Mouse (Mus musculus): ENCODE results near the gene Tmco2. TPM values are rescaled to one million over a fixed set of nuclear protein-coding genes. Genes with fewer than 3 reads are reported as not detected.
"Not testable (repeated sequence)": the region's sequence is repeated elsewhere in the genome, so short reads cannot be mapped to it uniquely, and the experiment has no call there.

Gene Tmco2
- not detected in 2 replicates for polyA plus RNA-seq (2015; fragmentation: Nextera tagmentation; extraction: Ambion mirVana)

DNA sequence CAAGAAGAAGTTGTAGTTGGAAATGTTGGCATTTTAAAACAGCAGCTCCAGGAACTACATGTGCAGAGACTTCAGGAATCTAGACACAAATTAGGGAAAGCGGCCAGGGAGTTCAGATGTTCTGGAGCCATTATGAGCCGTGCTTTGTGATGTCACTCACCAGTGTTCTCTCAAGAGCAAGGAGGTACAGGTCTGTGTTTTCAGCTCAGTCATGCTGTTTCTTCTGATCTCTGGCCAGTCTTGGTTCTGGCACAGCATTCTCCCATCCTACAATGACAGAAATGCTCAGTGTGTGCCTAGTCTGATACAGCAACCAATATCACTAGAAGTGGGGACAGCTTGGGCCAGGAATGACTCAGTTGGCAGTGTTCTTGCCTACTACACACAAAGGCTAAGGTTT, at the start of gene Tmco2:
Gene Tmco2, minus strand, starts transcription at position 101 of the 400 bp plus-strand sequence.
- Histone ChIP-seq H3K9ac (no peak within 1 kb of the TSS), H3K9me3 (no peaks in the 10 kb centered on the region), H3K36me3 (no peaks in the 10 kb centered on the region), H3K4me3 (replicated peaks) (no peak within 1 kb of the TSS), H3K27ac (no peak within 1 kb of the TSS), H3K4me1 (no peaks in the 10 kb centered on the region), H3K4me2 (no peak within 1 kb of the TSS), H3K27me3 (replicated peaks) (no peaks in the 10 kb centered on the region)
- WGBS = 85% methylated on average over 2 of the region's 2 CpGs
- no peak for ATAC-seq (ENCODE audit: insufficient read depth, low FRiP score, low read depth)

DNA sequence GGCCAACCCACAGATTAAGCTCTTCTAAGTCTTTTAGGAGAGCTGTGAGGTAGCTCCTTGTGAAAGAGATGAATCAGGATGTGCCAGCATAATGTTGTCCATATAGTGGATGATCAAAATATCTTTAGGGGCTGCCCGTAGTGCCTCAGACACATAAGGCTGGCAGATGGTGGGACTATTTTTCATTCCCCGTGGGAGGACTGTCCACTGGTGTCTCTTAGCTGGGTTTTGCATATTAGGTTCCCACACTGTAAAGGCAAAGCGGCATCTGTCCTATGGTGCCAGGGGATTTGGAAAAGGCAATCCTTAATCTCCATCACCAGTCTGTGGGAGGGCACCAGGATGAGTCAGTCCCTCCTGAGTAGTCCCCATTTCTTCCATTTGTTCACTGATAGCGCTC, 5.7 kb downstream of the Tmco2 start:
- no peak overlapping the region for H3K4me2 ChIP-seq
- WGBS = 83% methylated on average over 4 of the region's 4 CpGs
- H3K4me1 ChIP-seq = no peaks in the 10 kb centered on the region
- no peak overlapping the region for H3K9ac ChIP-seq
- no peak overlapping the region for H3K4me3 ChIP-seq (replicated peaks)
- ATAC-seq (ENCODE audit: insufficient read depth, low FRiP score, low read depth) = no peak
- H3K27ac ChIP-seq = no peak overlapping the region
- no peaks in the 10 kb centered on the region for H3K27me3 ChIP-seq (replicated peaks)
- no peaks in the 10 kb centered on the region for H3K9me3 ChIP-seq
- no peaks in the 10 kb centered on the region for H3K36me3 ChIP-seq

DNA sequence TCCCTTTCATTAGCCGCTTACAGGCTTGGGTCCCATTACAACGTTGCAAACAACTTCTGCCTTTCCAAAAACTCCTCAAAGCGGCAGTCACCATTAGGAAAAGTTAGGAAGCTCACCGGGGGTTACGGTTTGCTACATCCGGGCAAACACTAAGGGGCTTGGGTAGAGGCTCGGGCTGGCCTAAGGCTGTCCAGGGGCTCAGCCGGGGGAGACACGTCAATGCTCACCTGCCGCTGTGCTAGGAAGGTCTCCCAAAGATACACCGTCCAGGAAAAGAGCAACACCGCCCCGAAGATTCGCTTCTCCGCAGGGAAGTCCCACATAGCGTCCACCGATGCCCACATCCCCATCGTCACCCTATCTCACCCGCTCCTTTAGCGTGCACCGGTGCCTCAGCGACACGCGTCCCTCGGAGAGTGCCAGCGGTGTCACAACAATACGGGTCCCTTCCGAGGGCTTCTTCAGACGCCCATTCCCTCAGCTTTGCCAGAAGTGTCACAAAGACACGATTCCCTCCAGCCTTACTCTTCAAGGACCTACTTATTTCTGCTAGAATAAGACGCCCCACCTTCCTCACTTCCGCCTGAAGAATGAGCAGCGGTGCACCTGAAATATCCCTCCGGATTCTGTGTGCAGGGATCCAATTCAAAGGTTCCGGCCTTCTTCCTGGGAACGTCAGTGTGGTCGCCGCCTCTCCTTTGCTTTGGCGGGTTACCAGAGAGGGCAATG, 11.2 kb downstream of the Tmco2 start, which contains the start of gene Zmpste24:
Gene Zmpste24, minus strand, starts transcription at position 592 of the 729 bp plus-strand sequence.
- no peaks in the 10 kb centered on the region for H3K27me3 ChIP-seq (replicated peaks)
- under 1% methylated on average over 39 of the region's 39 CpGs for WGBS
- peaks cover 19% of the 10 kb centered on the region for H3K36me3 ChIP-seq
- no peaks in the 10 kb centered on the region for H3K9me3 ChIP-seq
- H3K4me1 ChIP-seq = 0 out of 2 replicates have a peak, but pooled peaks cover 3% of the 10 kb centered on the region
- peak within 1 kb of the TSS; percentile 31; the same call in 1 of the 2 replicates for H3K27ac ChIP-seq
- H3K4me3 ChIP-seq (replicated peaks) = peak within 1 kb of the TSS; percentile 70
- H3K4me2 ChIP-seq = peak within 1 kb of the TSS; percentile 66
- H3K9ac ChIP-seq = peak within 1 kb of the TSS; percentile 69
- peak; percentile 87 for ATAC-seq (ENCODE audit: insufficient read depth, low FRiP score, low read depth)

DNA sequence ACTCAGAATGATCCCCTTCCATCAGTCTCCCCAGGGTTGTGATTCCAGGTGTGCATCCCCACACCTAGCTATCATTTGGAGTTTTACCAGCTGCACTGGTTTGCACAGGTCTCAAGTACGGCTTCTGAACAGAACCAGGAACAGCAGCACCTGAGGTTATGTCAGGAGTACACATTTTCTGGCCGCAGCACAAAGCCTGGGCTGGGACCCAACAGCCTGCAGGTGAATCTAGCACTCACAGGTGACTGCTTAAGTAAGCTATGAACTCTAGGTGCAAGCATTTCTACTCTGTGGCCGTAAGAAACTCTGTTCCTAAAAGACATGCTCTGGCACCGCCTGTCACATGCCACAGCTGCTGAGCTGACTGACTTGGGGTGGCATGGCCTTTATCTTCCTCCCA, 18.8 kb downstream of the Tmco2 start:
- H3K4me1 ChIP-seq = no peaks in the 10 kb centered on the region
- peaks cover 38% of the 10 kb centered on the region for H3K36me3 ChIP-seq
- H3K4me2 ChIP-seq = no peak overlapping the region
- no peak overlapping the region for H3K27ac ChIP-seq
- H3K27me3 ChIP-seq (replicated peaks) = no peaks in the 10 kb centered on the region
- WGBS = 88% methylated on average over 4 of the region's 4 CpGs
- no peaks in the 10 kb centered on the region for H3K9me3 ChIP-seq
- no peak overlapping the region for H3K9ac ChIP-seq
- no peak for ATAC-seq (ENCODE audit: insufficient read depth, low FRiP score, low read depth)
- no peak overlapping the region for H3K4me3 ChIP-seq (replicated peaks)

DNA sequence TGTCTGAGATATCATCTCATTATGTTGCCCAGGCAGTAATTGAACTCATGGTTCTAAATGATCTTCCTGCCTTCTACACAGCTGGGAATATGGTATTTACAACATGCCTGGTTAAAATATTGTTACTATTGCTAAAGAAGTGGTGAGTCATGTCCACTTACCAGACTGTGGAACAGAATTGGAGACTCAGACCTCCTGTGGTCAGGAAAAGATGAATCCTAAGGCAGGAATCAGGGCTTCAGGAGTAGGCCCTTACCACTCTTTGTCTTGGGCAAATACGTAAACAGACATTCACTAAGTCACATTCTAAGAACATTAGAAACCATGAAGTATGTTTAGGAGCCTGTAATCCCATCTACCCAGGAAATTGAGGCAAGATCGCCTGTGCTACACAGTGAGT, 20.3 kb downstream of the Tmco2 start:
- no peak overlapping the region for H3K4me3 ChIP-seq (replicated peaks)
- no peak for ATAC-seq (ENCODE audit: insufficient read depth, low FRiP score, low read depth)
- no peak overlapping the region for H3K27ac ChIP-seq
- H3K4me1 ChIP-seq = no peaks in the 10 kb centered on the region
- WGBS = 89% methylated on average over 2 of the region's 2 CpGs
- H3K36me3 ChIP-seq = peaks cover 29% of the 10 kb centered on the region
- no peak overlapping the region for H3K4me2 ChIP-seq
- H3K27me3 ChIP-seq (replicated peaks) = no peaks in the 10 kb centered on the region
- H3K9ac ChIP-seq = no peak overlapping the region
- H3K9me3 ChIP-seq = no peaks in the 10 kb centered on the region

DNA sequence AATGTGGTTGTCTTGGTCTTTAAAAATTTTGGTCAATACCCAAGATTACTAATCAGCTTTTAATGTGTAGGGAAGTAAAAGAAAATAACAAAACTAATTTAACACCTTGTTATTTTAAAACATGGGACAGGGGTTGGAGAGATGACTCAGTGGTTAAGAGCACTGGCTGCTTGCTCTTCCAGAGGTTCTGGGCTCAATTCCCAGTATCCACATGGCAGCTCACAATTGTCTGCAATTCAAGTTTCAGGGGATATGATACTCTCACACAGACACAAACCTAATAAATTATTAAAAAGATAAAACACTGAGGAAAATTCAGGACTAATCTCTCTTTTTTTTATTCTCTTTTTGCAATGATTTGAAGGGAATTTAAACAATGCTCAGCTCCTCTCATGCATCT, 24.5 kb downstream of the Tmco2 start:
- Histone ChIP-seq H3K27ac (no peak overlapping the region), H3K27me3 (replicated peaks) (no peaks in the 10 kb centered on the region), H3K4me1 (no peaks in the 10 kb centered on the region), H3K9ac (no peak overlapping the region), H3K4me3 (replicated peaks) (no peak overlapping the region), H3K36me3 (peaks cover 28% of the 10 kb centered on the region), H3K4me2 (no peak overlapping the region), H3K9me3 (no peaks in the 10 kb centered on the region)
- no peak for ATAC-seq (ENCODE audit: insufficient read depth, low FRiP score, low read depth)

DNA sequence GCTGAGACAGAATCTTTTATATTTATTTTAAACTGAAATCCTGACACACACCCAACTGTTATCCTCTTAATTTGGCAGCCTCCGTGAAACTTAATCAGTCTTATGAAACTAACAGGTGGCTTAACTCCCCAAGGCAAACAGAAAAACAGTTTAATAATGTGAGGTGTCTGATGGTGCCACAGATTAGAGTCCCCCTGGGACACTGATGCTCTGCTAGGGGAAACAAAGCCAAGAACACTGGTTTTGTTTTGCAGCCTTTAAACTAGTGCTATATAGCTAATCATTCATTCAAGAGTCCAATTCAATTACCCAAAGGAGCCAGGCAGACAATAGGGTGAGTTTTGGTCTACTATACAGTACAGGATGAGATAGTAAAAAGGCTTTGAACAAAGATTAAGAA, 28.6 kb downstream of the Tmco2 start:
- no peaks in the 10 kb centered on the region for H3K27me3 ChIP-seq (replicated peaks)
- no peak for ATAC-seq (ENCODE audit: insufficient read depth, low FRiP score, low read depth)
- H3K27ac ChIP-seq = no peak overlapping the region
- H3K9me3 ChIP-seq = no peaks in the 10 kb centered on the region
- no peaks in the 10 kb centered on the region for H3K4me1 ChIP-seq
- no peak overlapping the region for H3K4me3 ChIP-seq (replicated peaks)
- 73% methylated on average over 1 of the region's 1 CpGs for WGBS
- H3K9ac ChIP-seq = no peak overlapping the region
- peaks cover 15% of the 10 kb centered on the region for H3K36me3 ChIP-seq
- no peak overlapping the region for H3K4me2 ChIP-seq

DNA sequence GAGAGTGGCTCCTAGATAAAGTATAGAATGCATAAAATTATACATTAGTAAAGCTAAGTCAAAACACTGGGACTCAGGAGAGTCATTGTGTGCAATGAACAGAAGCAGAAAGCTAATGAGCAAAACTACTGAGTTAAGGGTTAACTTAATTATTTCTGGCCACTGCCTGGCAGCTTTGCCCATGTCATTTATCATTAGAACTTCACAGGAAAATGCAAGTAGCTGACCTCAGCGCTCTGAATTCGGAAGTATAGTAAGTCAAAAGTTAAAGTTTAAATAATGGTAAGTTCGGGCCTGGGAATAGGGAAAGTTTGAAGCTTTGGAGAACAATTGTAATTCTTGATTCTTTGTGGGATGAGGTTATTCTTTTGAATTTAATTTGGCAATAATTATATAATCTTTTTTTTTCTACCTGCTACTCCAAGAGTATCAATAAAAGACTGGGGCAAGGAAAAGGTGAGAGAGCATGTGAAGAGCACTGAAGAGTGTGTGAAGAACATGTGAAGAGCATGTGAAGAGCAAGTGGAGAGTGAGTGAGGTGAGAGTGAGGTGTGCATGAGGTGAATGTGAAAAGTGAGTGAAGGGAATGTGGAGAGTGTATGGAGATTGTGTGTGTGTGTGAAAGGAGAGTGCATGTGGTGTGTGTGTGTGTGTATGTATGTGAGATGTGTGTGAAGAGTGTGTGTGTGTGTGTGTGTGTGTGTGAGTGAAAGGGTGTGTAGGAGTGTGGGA, 30.9 kb downstream of the Tmco2 start:
- no peaks in the 10 kb centered on the region for H3K4me1 ChIP-seq
- no peaks in the 10 kb centered on the region for H3K27me3 ChIP-seq (replicated peaks)
- no peak overlapping the region for H3K27ac ChIP-seq
- no peak overlapping the region for H3K4me2 ChIP-seq
- no peaks in the 10 kb centered on the region for H3K9me3 ChIP-seq
- H3K9ac ChIP-seq = no peak overlapping the region
- 55% methylated on average over 3 of the region's 3 CpGs for WGBS
- no peak for ATAC-seq (ENCODE audit: insufficient read depth, low FRiP score, low read depth)
- no peak overlapping the region for H3K4me3 ChIP-seq (replicated peaks)
- peaks cover 8% of the 10 kb centered on the region for H3K36me3 ChIP-seq

DNA sequence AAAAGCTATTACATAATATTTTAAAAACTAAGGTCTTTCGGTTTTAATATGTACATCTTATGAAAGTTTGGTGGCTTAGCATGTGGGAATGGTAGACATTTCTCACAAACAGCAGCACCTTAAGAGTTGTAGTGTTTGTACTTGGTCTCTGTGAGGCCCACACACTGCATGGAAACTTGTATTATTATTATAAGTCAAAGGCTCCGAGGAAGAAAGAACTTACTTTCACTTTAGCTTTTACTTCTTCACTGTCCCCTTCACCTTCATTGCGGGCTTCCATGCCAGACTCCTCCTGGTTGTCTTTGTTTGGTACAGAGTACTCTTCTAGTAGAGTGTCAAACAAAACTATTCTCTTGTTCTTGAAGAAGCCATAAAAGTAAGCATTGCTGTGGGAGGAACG, 34.8 kb downstream of the Tmco2 start:
- no peak overlapping the region for H3K9ac ChIP-seq
- no peaks in the 10 kb centered on the region for H3K9me3 ChIP-seq
- no peak overlapping the region for H3K27ac ChIP-seq
- H3K27me3 ChIP-seq (replicated peaks) = no peaks in the 10 kb centered on the region
- no peaks in the 10 kb centered on the region for H3K4me1 ChIP-seq
- no peak overlapping the region for H3K4me2 ChIP-seq
- no peak overlapping the region for H3K4me3 ChIP-seq (replicated peaks)
- WGBS = 87% methylated on average over 4 of the region's 4 CpGs
- ATAC-seq (ENCODE audit: insufficient read depth, low FRiP score, low read depth) = no peak
- H3K36me3 ChIP-seq = no peaks in the 10 kb centered on the region

DNA sequence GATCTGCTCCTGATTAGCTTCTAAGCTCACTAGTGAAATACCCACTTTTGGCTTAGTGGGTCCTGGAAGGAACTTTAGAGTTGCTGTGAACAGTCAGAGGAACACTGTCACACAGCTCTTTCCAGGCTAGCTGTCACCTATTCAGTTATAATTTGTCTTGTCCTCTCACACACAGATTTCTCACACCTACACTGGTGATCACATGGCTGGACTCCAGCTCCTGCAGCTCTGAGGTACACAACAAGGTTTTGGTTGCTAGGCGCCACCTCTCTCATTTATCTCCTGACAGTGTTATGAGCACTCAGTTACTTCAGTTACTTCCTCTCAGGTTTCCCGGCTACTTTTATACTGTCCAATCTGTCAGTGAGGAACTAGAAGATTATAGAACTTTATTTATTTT, 43.7 kb downstream of the Tmco2 start:
- Histone ChIP-seq H3K27ac (no peak overlapping the region), H3K9ac (no peak overlapping the region), H3K4me1 (no peaks in the 10 kb centered on the region), H3K36me3 (peaks cover 13% of the 10 kb centered on the region), H3K27me3 (replicated peaks) (no peaks in the 10 kb centered on the region), H3K4me2 (no peak overlapping the region), H3K4me3 (replicated peaks) (no peak overlapping the region), H3K9me3 (no peaks in the 10 kb centered on the region)
- ATAC-seq (ENCODE audit: insufficient read depth, low FRiP score, low read depth) = no peak
- 68% methylated on average over 2 of the region's 2 CpGs for WGBS

DNA sequence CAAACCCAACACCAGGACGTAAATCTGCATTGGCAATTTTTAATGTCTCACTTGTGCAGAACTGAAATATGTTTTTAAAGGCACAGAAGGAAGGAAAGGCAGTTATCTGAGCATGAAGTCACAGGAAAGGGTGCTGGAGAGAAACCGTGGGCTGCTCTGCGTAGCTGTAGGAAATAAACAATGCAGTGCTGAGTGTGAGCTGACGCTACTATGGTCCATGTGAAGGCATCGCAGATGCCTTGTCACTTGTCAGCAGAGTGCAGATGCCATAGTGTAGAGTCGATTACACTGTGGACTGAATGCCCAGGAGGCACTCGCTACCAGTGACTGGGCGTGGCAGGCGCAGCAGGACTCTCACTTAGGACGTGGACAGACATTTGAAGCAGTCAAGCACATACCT, 49.8 kb downstream of the Tmco2 start:
- H3K36me3 ChIP-seq; H3K9ac ChIP-seq; H3K27me3 ChIP-seq (replicated peaks); ATAC-seq (ENCODE audit: insufficient read depth, low FRiP score, low read depth); H3K9me3 ChIP-seq; H3K4me2 ChIP-seq; H3K4me3 ChIP-seq (replicated peaks); H3K27ac ChIP-seq; H3K4me1 ChIP-seq: not testable (repeated sequence)
- WGBS = 93% methylated on average over 10 of the region's 10 CpGs

DNA sequence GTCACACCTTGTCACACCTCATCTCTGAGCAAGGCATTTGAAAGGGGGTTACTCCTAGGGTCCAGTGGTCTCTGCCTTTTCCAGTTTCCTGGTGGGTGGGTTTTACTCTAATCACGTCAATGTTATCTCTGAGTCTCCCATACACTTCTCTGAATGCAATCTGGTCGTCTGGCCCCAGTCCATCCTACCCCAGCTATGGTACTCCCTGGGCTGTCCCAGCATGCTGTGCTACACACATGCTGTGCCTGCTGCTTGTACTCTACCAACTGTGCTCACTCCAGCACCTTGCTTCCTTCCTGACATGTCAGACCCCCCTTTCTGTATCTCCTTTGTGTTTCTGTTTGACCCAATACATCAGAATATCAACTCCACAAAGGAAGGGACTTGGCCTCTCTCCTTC, 52.0 kb downstream of the Tmco2 start:
- WGBS = 60% methylated on average over 2 of the region's 2 CpGs
- H3K4me2 ChIP-seq = no peak overlapping the region
- 0 out of 2 replicates have a peak, but pooled peaks cover 3% of the 10 kb centered on the region for H3K36me3 ChIP-seq

More for the DNA sequence above, 52.0 kb downstream of the Tmco2 start:
- Histone ChIP-seq H3K9me3 (no peaks in the 10 kb centered on the region), H3K4me3 (replicated peaks) (no peak overlapping the region), H3K9ac (no peak overlapping the region), H3K4me1 (no peaks in the 10 kb centered on the region), H3K27ac (no peak overlapping the region), H3K27me3 (replicated peaks) (no peaks in the 10 kb centered on the region)
- ATAC-seq (ENCODE audit: insufficient read depth, low FRiP score, low read depth) = no peak
